Mouse (Mus musculus) mouse embryonic stem cell (cell line): ENCODE measurements around the gene Cdh13.

Experiments
- in situ Hi-C, 2 experiments: fragments of 300-500 bp; cut with MboI; formaldehyde crosslinking; loops; 1 replicate in 1 of 2; 3 replicates in 1 of 2; pipeline ENCODE4 v1.14.3; 2019 to 2020; ENCODE audit warnings: low sequenced_read_pairs in 2 of 2, low pct_unique_long_range_greater_than_20kb in 1 of 2, mixed read lengths in 1 of 2; ENCODE audit not compliant: unreplicated experiment in 1 of 2

The Cdh13 gene

GRCm38 (mm10) chr8:118902402-118902801 is 618.9 kb downstream of the Cdh13 start:
- in situ Hi-C loops = no loop called here

GRCm38 (mm10) chr8:118916513-118916912 is 633.0 kb downstream of the Cdh13 start:
- in situ Hi-C loops = no loop called here

- in situ Hi-C loops = no loop called here
Measured at GRCm38 (mm10) chr8:118937412-118937811, 653.9 kb downstream of the Cdh13 start.

- in situ Hi-C loops = no loop called here
Measured at GRCm38 (mm10) chr8:118938025-118938424, 654.5 kb downstream of the Cdh13 start.

- in situ Hi-C loops = no loop called here
Measured at GRCm38 (mm10) chr8:118951766-118952741, 668.5 kb downstream of the Cdh13 start.

GRCm38 (mm10) chr8:118956109-118956508 is 672.6 kb downstream of the Cdh13 start:
- in situ Hi-C loops = no loop called here

GRCm38 (mm10) chr8:118961877-118962545 is 678.5 kb downstream of the Cdh13 start:
- in situ Hi-C loops = no loop called here

GRCm38 (mm10) chr8:118965101-118965840 is 681.7 kb downstream of the Cdh13 start:
- in situ Hi-C loops = no loop called here

- in situ Hi-C loops = no loop called here
Measured at GRCm38 (mm10) chr8:118968896-118969295, 685.4 kb downstream of the Cdh13 start.

- in situ Hi-C loops = loop anchor here in 1 of 2 experiments (25.0 kb wide), 1 partner anchor 392 kb away; no protein-coding TSS in a partner anchor
Measured at GRCm38 (mm10) chr8:118979800-118980199, 696.3 kb downstream of the Cdh13 start.

GRCm38 (mm10) chr8:118983724-118984123 is 700.2 kb downstream of the Cdh13 start:
- in situ Hi-C loops = loop anchor here in 1 of 2 experiments (25.0 kb wide), 1 partner anchor 396 kb away; no protein-coding TSS in a partner anchor

- in situ Hi-C loops = loop anchor here in 1 of 2 experiments (25.0 kb wide), 1 partner anchor 399 kb away; no protein-coding TSS in a partner anchor
Measured at GRCm38 (mm10) chr8:118986796-118987195, 703.3 kb downstream of the Cdh13 start.

GRCm38 (mm10) chr8:118995641-118996188 is 712.2 kb downstream of the Cdh13 start:
- in situ Hi-C loops = loop anchor here in 1 of 2 experiments (25.0 kb wide), 1 partner anchor 408 kb away; no protein-coding TSS in a partner anchor

GRCm38 (mm10) chr8:119000595-119000994 is 717.1 kb downstream of the Cdh13 start:
- in situ Hi-C loops = no loop called here

GRCm38 (mm10) chr8:119004821-119005220 is 721.3 kb downstream of the Cdh13 start:
- in situ Hi-C loops = no loop called here

- in situ Hi-C loops = no loop called here
Measured at GRCm38 (mm10) chr8:119018675-119019074, 735.1 kb downstream of the Cdh13 start.

GRCm38 (mm10) chr8:119020781-119021180 is 737.2 kb downstream of the Cdh13 start:
- in situ Hi-C loops = no loop called here

- in situ Hi-C loops = no loop called here
Measured at GRCm38 (mm10) chr8:119021478-119021877, 737.9 kb downstream of the Cdh13 start.
